Mouse (Mus musculus) liver, embryonic 14.5 days (tissue): ENCODE measurements around the gene Bnip3.

ENCODE experiments used
- CTCF ChIP-seq: IDR thresholded peaks from 2 replicates; pipeline ENCODE4 v1.5.1; 2016; ENCODE audit warnings: antibody characterized with exemption, low read depth, control low read depth
- EP300 ChIP-seq: IDR thresholded peaks from 2 replicates; pipeline ENCODE4 v1.6.1; 2016; ENCODE audit warnings: antibody characterized with exemption, low read depth

DNA sequence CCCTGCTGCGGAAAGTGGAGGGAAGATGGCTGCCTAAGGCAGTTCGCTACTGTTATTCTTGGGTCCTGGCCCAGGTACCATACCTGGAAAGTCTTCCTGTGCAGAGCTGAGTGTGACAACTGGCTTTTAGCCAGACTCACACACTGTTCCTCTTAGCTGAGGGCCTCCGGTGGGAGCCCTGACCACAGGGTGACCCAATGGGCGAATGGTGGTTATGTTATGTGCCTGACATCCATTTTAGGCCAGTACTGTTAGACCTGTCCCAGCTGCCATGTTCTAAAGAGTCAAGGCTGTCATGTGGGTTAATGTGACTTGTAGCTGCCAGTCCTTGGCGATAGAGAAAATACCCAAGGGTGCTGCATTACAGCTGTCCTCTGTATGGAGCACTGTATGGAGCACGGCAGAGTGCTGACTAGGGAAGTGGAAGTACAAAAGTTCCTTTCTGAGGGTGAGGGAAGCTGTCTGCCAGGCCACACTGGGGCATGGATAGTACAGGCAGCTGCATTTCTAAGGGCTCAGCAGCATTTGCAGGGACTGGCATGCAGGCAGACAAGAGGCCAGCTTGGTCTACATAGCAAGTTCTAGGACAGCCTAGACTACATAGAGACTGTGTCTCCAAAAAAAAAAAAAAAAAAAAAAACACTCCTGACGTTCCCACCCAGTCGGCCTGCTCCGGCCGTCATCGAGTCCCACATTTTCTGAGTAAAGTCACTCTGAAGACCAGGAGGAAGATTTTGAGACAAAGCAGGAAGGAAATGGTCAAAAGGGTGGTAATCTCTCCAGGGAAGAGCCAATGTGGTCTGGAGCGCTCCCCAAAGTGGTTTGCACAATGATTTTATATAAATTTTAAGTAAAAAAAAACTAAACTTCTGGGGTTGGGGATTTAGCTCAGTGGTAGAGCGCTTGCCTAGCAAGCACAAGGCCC lies 23.7 kb downstream of the Bnip3 start:
- TF ChIP-seq EP300, result no peak
- no peak for TF ChIP-seq CTCF
